Mouse (Mus musculus): ENCODE data around the gene Rbm34.

Rbm34 gene

GRCm38 (mm10) chr8:126920386-126920785 lies 50.5 kb downstream of the Rbm34 start:
- in situ Hi-C loops (cut with MseI, MboI): loop anchor here (10.0 to 25.0 kb wide), 4 partner anchors 333 to 658 kb away; partner anchors contain the start of gene Irf2bp2 (in 1 of the 2)

GRCm38 (mm10) chr8:126919703-126920102 lies 51.2 kb downstream of the Rbm34 start:
- in situ Hi-C loops (cut with MseI, MboI): loop anchor here (10.0 to 25.0 kb wide), 4 partner anchors 332 to 657 kb away; partner anchors contain the start of gene Irf2bp2 (in 1 of the 2)

GRCm38 (mm10) chr8:126919255-126919654 lies 51.6 kb downstream of the Rbm34 start:
- in situ Hi-C loops (cut with MseI, MboI): loop anchor here in 1 of 2 experiments (25.0 kb wide), 2 partner anchors 332 to 657 kb away; partner anchors contain the start of gene Irf2bp2

GRCm38 (mm10) chr8:126918356-126918755 lies 52.5 kb downstream of the Rbm34 start:
- in situ Hi-C loops (cut with MseI, MboI): loop anchor here in 1 of 2 experiments (25.0 kb wide), 2 partner anchors 331 to 656 kb away; partner anchors contain the start of gene Irf2bp2

- in situ Hi-C loops (cut with MseI, MboI): loop anchor here in 1 of 2 experiments (25.0 kb wide), 2 partner anchors 330 to 655 kb away; partner anchors contain the start of gene Irf2bp2
Observed at GRCm38 (mm10) chr8:126917179-126917905, 53.5 kb downstream of the Rbm34 start.

GRCm38 (mm10) chr8:126916611-126917010 lies 54.3 kb downstream of the Rbm34 start:
- in situ Hi-C loops (cut with MseI, MboI): loop anchor here in 1 of 2 experiments (25.0 kb wide), 2 partner anchors 329 to 654 kb away; partner anchors contain the start of gene Irf2bp2

GRCm38 (mm10) chr8:126914609-126915375 lies 56.1 kb downstream of the Rbm34 start:
- in situ Hi-C loops (cut with MseI, MboI): loop anchor here (5.0 to 25.0 kb wide), 3 partner anchors 327 to 652 kb away; partner anchors contain the start of gene Irf2bp2 (in 1 of the 2)

- in situ Hi-C loops (cut with MseI, MboI): loop anchor here (5.0 to 25.0 kb wide), 3 partner anchors 327 to 652 kb away; partner anchors contain the start of gene Irf2bp2 (in 1 of the 2)
Observed at GRCm38 (mm10) chr8:126914107-126914490, 56.8 kb downstream of the Rbm34 start.

- in situ Hi-C loops (cut with MseI, MboI): loop anchor here (5.0 to 25.0 kb wide), 3 partner anchors 326 to 651 kb away; partner anchors contain the start of gene Irf2bp2 (in 1 of the 2)
Observed at GRCm38 (mm10) chr8:126913241-126914106, 57.4 kb downstream of the Rbm34 start.

- in situ Hi-C loops (cut with MseI, MboI): loop anchor here in 1 of 2 experiments (25.0 kb wide), 2 partner anchors 322 to 647 kb away; partner anchors contain the start of gene Irf2bp2
Observed at GRCm38 (mm10) chr8:126909371-126909802, 61.5 kb downstream of the Rbm34 start.

- in situ Hi-C loops (cut with MseI, MboI): loop anchor here in 1 of 2 experiments (25.0 kb wide), 2 partner anchors 322 to 647 kb away; partner anchors contain the start of gene Irf2bp2
Observed at GRCm38 (mm10) chr8:126908805-126909204, 62.1 kb downstream of the Rbm34 start.

GRCm38 (mm10) chr8:126907968-126908367 lies 62.9 kb downstream of the Rbm34 start:
- in situ Hi-C loops (cut with MseI, MboI): loop anchor here in 1 of 2 experiments (25.0 kb wide), 2 partner anchors 321 to 646 kb away; partner anchors contain the start of gene Irf2bp2

GRCm38 (mm10) chr8:126907374-126907773 lies 63.5 kb downstream of the Rbm34 start:
- in situ Hi-C loops (cut with MseI, MboI): loop anchor here in 1 of 2 experiments (25.0 kb wide), 2 partner anchors 320 to 645 kb away; partner anchors contain the start of gene Irf2bp2

- in situ Hi-C loops (cut with MseI, MboI): loop anchor here in 1 of 2 experiments (25.0 kb wide), 2 partner anchors 318 to 643 kb away; partner anchors contain the start of gene Irf2bp2
Observed at GRCm38 (mm10) chr8:126905387-126905786, 65.5 kb downstream of the Rbm34 start.

- in situ Hi-C loops (cut with MseI, MboI): loop anchor here in 1 of 2 experiments (25.0 kb wide), 2 partner anchors 317 to 642 kb away; partner anchors contain the start of gene Irf2bp2
Observed at GRCm38 (mm10) chr8:126903927-126904326, 66.9 kb downstream of the Rbm34 start.

- in situ Hi-C loops (cut with MseI, MboI): loop anchor here in 1 of 2 experiments (25.0 kb wide), 2 partner anchors 316 to 641 kb away; partner anchors contain the start of gene Irf2bp2
Observed at GRCm38 (mm10) chr8:126903224-126903895, 67.5 kb downstream of the Rbm34 start.

GRCm38 (mm10) chr8:126901612-126902011 lies 69.3 kb downstream of the Rbm34 start:
- in situ Hi-C loops (cut with MseI, MboI): loop anchor here in 1 of 2 experiments (25.0 kb wide), 2 partner anchors 314 to 639 kb away; partner anchors contain the start of gene Irf2bp2

GRCm38 (mm10) chr8:126901049-126901448 lies 69.8 kb downstream of the Rbm34 start:
- in situ Hi-C loops (cut with MseI, MboI): loop anchor here in 1 of 2 experiments (25.0 kb wide), 2 partner anchors 314 to 639 kb away; partner anchors contain the start of gene Irf2bp2
